Mouse (Mus musculus) heart, adult 2 months (tissue): Measurements from ENCODE around the gene Trafd1. TPM values are rescaled to one million over a fixed set of nuclear protein-coding genes. Genes with fewer than 3 reads are reported as not detected.

Experiments used
- DNase-seq, 2 experiments: peaks; one replicate each; pipeline ENCODE4 v3.0.0; 2021
- H3K27ac ChIP-seq: fragments of 200-600 bp; 2 replicates; pipeline ENCODE4 v1.8.1; 2022
- H3K27me3 ChIP-seq: fragments of 200-500 bp; 2 replicates; pipeline ENCODE4 v1.6.1; 2012; ENCODE audit warnings: mild to moderate bottlenecking, low read length, inconsistent platforms, mixed read lengths; ENCODE audit not compliant: control insufficient read depth, insufficient read depth
- H3K36me3 ChIP-seq: fragments of 200-500 bp; 2 replicates; pipeline ENCODE4 v1.6.1; 2012; ENCODE audit warnings: low read length, inconsistent platforms; ENCODE audit not compliant: control insufficient read depth, insufficient read depth
- H3K4me1 ChIP-seq: fragments of 200-500 bp; 2 replicates; pipeline ENCODE4 v1.6.1; 2011; ENCODE audit warnings: low read length; ENCODE audit not compliant: control insufficient read depth, insufficient read depth
- H3K4me3 ChIP-seq: fragments of 200-600 bp; 2 replicates; pipeline ENCODE4 v1.8.1; 2022
- H3K79me2 ChIP-seq: fragments of 200-500 bp; replicated peaks from 2 replicates; pipeline ENCODE4 v1.6.1; 2012; ENCODE audit warnings: mild to moderate bottlenecking, inconsistent platforms, low read length, moderate library complexity, mixed read lengths; ENCODE audit not compliant: control insufficient read depth, insufficient read depth
- H3K9ac ChIP-seq: fragments of 200-500 bp; 2 replicates; pipeline ENCODE4 v1.6.1; 2012; ENCODE audit warnings: low read depth, mild to moderate bottlenecking, control low read depth, inconsistent platforms, low read length, mixed read lengths
- CTCF ChIP-seq: fragments of 200-600 bp; IDR thresholded peaks from 2 replicates; pipeline ENCODE4 v1.8.1; 2022; ENCODE audit warnings: antibody characterized with exemption, mild to moderate bottlenecking, moderate library complexity
- EP300 ChIP-seq: fragments of 200-500 bp; IDR thresholded peaks from 2 replicates; pipeline ENCODE4 v1.6.1; 2011; ENCODE audit warnings: low read depth, low read length, control low read depth; ENCODE audit not compliant: insufficient read depth
- POLR2A ChIP-seq: fragments of 200-500 bp; IDR thresholded peaks from 2 replicates; pipeline ENCODE4 v1.6.1; 2011; ENCODE audit warnings: mild to moderate bottlenecking, low read depth, low read length, control low read depth; ENCODE audit not compliant: insufficient read depth
- WGBS: fragments of 180-500 bp; shearing (Covaris S2); methylation state at CpG from one replicate; pipeline ENCODE4 v1.1.7; 2018; 5-methylcytosine and 5-hydroxymethylcytosine counted together
- intact Hi-C: fragments of 180-260 bp; cut with DNase I; formaldehyde crosslinking; loops from one replicate; pipeline ENCODE4 v1.15.1; 2025
- polyA plus RNA-seq: library from polyadenylated mRNA; depleted of rRNA; stranded (reverse); fragments of >200 nt; gene quantifications from 2 replicates; pipeline ENCODE4 v1.2.3, GENCODE M21; 2012
- total RNA-seq, 2 experiments: library from RNA; stranded (reverse); gene quantifications; 2 replicates each; pipeline ENCODE4 v1.2.3; 2021

Gene Trafd1
- total and polyA plus RNA-seq, 3 experiments = 47.1 to 78.0 (median 57.9) TPM

DNA sequence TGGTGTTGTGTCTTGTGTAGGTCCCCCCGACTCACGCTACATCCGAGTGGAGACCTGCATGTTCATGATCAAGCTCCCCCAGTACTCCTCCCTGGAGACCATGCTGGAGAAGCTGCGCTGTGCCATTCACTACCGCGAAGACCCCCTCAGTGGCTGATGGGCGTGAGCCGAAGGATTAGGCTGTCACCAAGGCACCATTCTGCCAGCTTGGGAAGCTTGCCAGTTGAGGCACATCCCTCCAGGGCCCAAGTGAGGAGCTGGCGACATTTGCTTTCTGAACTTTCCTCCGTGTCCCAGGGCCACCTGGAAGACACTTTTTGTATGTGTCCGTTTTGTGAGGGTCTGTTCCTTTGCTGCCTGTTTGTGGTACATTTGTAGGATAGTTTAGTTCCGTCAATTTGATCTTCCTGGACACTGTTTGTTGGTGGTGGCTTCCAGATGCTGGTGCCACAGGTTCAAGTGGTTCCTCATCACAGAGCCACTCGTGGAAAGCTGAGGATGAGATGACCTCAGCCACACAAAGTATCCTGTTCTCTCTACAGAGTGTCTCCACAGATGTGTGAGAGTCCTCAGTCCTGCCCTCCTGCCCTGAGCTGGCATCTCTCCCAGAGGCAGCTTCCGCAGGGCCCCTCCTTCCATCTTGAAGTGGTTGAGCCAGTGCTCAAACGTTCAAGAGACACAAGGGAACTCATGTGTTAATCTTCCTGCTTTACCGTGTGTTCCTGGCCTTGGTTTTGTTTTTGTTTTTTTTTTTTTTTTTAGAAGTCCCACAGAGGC lies 18.8 kb downstream of the Trafd1 start:
- no peak for DNase-seq
- H3K4me3 ChIP-seq = no peak overlapping the region
- H3K36me3 ChIP-seq = no peaks in the 10 kb centered on the region
- H3K27ac ChIP-seq = no peak overlapping the region
- H3K4me1 ChIP-seq = no peaks in the 10 kb centered on the region
- no peak overlapping the region for H3K9ac ChIP-seq
- intact Hi-C loops = no loop called here
- no peaks in the 10 kb centered on the region for H3K79me2 ChIP-seq
- H3K27me3 ChIP-seq = no peaks in the 10 kb centered on the region
- TF ChIP-seq EP300 (no peak), POLR2A (no peak), CTCF (no peak)
- WGBS = 72% methylated on average over 16 of the region's 16 CpGs

DNA sequence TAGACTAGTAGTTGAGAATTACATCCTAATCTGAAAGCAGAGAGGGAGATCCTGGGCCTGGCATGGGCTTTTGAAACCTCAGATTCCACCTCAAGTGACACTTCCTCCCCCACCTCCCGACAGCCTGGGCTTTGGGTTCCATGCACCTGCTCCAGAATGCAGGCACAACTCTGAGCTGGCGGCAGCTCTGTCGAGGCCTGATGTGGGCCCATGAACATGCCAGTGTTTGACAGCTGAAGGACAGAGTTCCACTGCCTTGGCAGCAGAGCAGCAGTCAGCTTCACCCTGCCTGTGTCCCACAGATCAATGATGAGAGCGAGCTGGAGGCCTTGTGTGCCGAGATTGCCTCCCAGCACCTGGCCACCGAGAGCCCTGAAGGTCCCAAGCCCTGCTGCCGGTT lies 22.0 kb downstream of the Trafd1 start:
- TF ChIP-seq CTCF (no peak), POLR2A (no peak), EP300 (no peak)
- Histone ChIP-seq H3K4me1 (no peaks in the 10 kb centered on the region), H3K4me3 (no peak overlapping the region), H3K27ac (no peak overlapping the region), H3K79me2 (no peaks in the 10 kb centered on the region), H3K36me3 (no peaks in the 10 kb centered on the region), H3K27me3 (no peaks in the 10 kb centered on the region), H3K9ac (no peak overlapping the region)
- intact Hi-C loops = no loop called here
- no peak for DNase-seq
- 82% methylated on average over 7 of the region's 7 CpGs for WGBS

DNA sequence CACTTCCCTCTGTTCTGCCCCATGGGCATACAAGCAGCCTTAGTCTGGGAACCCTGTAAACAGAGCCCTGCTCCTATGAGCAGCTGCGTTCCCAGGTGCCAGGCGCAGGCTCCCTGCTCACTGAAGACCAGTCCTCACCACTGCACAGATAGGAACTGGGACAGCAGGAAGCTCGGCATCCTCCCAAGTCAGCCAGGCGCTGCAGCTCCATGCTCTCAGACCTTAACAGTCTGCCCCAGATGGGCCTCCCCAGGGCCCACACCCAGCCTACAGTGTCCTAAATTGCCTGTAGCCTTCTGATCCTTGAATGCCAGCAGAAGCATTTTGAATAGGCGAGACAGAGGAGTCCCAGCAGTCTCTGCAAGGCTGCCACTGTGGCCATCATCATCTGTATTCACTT lies 23.7 kb downstream of the Trafd1 start:
- Histone ChIP-seq H3K27ac (no peak overlapping the region), H3K79me2 (no peaks in the 10 kb centered on the region), H3K4me3 (no peak overlapping the region), H3K9ac (no peak overlapping the region), H3K4me1 (no peaks in the 10 kb centered on the region), H3K36me3 (no peaks in the 10 kb centered on the region), H3K27me3 (no peaks in the 10 kb centered on the region)
- no peak for TF ChIP-seq EP300
- no peak for TF ChIP-seq POLR2A
- no peak for TF ChIP-seq CTCF
- WGBS = 80% methylated on average over 5 of the region's 5 CpGs
- DNase-seq = no peak
- intact Hi-C loops = no loop called here

DNA sequence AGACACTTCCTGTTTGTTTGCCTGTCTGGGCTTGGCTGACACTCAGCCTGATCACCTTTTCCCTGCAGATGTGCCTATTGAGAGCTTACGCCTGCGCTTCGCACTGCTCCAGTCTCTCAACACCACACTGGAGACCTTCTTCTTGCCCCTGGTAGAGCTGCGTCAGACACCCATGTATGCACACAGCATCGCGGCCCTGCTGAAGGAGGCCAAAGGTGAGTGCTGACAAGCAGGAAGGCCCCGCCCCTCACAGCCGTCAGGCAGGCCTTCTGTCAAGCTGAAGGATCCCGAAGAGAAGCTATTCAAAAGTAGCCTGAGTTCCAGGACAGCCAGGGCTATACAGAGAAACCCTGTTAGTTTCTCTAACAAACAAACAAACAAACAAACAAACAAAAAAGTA lies 26.2 kb downstream of the Trafd1 start:
- H3K4me3 ChIP-seq = no peak overlapping the region
- no peaks in the 10 kb centered on the region for H3K27me3 ChIP-seq
- H3K36me3 ChIP-seq = no peaks in the 10 kb centered on the region
- no peak for DNase-seq
- TF ChIP-seq CTCF = no peak
- TF ChIP-seq POLR2A = no peak
- no peaks in the 10 kb centered on the region for H3K79me2 ChIP-seq
- H3K27ac ChIP-seq = no peak overlapping the region
- H3K9ac ChIP-seq = no peak overlapping the region
- no peaks in the 10 kb centered on the region for H3K4me1 ChIP-seq
- intact Hi-C loops = no loop called here
- WGBS = 48% methylated on average over 9 of the region's 9 CpGs

DNA sequence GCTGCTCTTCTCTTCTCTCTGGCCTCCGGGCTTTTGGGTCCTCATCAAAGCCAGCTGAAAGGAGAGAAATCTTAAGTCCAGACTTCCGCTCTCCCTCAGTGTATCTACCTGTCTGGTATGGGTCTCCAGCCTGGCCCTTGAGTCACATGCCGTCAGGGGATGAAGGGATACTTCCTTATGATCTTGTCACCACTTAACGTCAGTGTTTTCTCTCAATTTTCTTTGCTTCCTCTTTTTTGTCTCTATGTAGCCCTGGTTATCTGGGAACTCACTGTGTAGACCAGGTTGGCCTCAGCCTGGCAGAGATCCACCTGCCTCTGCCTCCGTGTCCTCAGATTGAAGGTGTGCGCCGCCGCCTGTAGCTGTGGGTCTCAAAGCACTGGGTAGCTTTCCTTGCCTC lies 41.4 kb downstream of the Trafd1 start:
- H3K4me3 ChIP-seq = no peak overlapping the region
- H3K4me1 ChIP-seq = no peaks in the 10 kb centered on the region
- intact Hi-C loops = no loop called here
- no peaks in the 10 kb centered on the region for H3K27me3 ChIP-seq
- DNase-seq = no peak
- H3K36me3 ChIP-seq = no peaks in the 10 kb centered on the region
- no peak overlapping the region for H3K9ac ChIP-seq
- 91% methylated on average over 8 of the region's 8 CpGs for WGBS
- TF ChIP-seq CTCF = no peak
- no peak for TF ChIP-seq EP300
- TF ChIP-seq POLR2A = no peak
- H3K79me2 ChIP-seq = no peaks in the 10 kb centered on the region
- no peak overlapping the region for H3K27ac ChIP-seq

DNA sequence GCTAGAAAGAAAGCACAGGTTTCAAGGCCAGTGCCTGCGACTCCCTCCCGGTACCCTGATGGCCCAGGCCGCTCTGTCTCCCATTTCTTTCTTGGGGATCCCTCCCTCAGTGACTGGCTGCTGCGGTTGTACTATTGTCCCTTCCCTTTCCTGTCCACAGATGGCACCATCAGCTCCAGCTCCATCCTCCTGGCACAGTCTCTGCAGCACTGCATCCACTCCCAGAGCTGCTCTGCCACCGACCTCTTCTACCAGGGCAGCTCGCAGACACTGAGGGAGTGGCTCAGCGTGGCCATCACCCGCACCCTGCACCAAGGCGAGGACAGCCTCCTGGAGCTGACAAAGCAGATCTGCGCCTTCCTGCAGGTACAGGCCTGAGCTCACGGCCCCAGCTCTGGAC lies 42.9 kb downstream of the Trafd1 start:
- intact Hi-C loops = no loop called here
- Histone ChIP-seq H3K79me2 (no peaks in the 10 kb centered on the region), H3K4me3 (no peak overlapping the region), H3K4me1 (no peaks in the 10 kb centered on the region), H3K36me3 (no peaks in the 10 kb centered on the region), H3K27ac (no peak overlapping the region), H3K27me3 (no peaks in the 10 kb centered on the region), H3K9ac (no peak overlapping the region)
- 89% methylated on average over 11 of the region's 11 CpGs for WGBS
- no peak for DNase-seq
- TF ChIP-seq CTCF (no peak), POLR2A (no peak), EP300 (no peak)
